Mouse (Mus musculus) liver, embryonic 16.5 days (tissue): ENCODE measurements around the gene AC124108.1. TPM values are rescaled to one million over a fixed set of nuclear protein-coding genes. Genes with fewer than 3 reads are reported as not detected.
A peak's percentile ranks its signal among the peaks of the same experiment; 100 is the strongest.

Experiments
- ATAC-seq: fragments of 200-750 bp; cut with Nextera tagmentation; 2 replicates; pipeline ENCODE4 v1.8.0; 2017; ENCODE audit warnings: low read depth, mild to moderate bottlenecking, moderate number of reproducible peaks, moderate library complexity
- H3K27ac ChIP-seq: fragments of 300-500 bp; sonication (generic); 2 replicates; pipeline ENCODE4 v1.5.1; 2014; ENCODE audit warnings: mild to moderate bottlenecking, low read length
- H3K27me3 ChIP-seq: fragments of 300-500 bp; sonication (generic); 2 replicates; pipeline ENCODE4 v1.6.1; 2014; ENCODE audit warnings: low read depth, low read length, mixed read lengths; ENCODE audit not compliant: control insufficient read depth, insufficient read depth
- H3K36me3 ChIP-seq: fragments of 300-500 bp; sonication (generic); 2 replicates; pipeline ENCODE4 v1.6.1; 2014; ENCODE audit warnings: mild to moderate bottlenecking; ENCODE audit not compliant: control insufficient read depth, insufficient read depth
- H3K4me1 ChIP-seq: fragments of 300-500 bp; sonication (generic); 2 replicates; pipeline ENCODE4 v1.6.1; 2014; ENCODE audit warnings: low read depth, low read length, mixed read lengths; ENCODE audit not compliant: control insufficient read depth
- H3K4me2 ChIP-seq: fragments of 300-500 bp; sonication (generic); 2 replicates; pipeline ENCODE4 v1.6.1; 2014; ENCODE audit warnings: low read depth, low read length, mixed read lengths
- H3K4me3 ChIP-seq: fragments of 300-500 bp; sonication (generic); 2 replicates; pipeline ENCODE4 v1.5.1; 2014; ENCODE audit warnings: low read depth, mild to moderate bottlenecking, low read length
- H3K9ac ChIP-seq: fragments of 300-500 bp; sonication (generic); 2 replicates; pipeline ENCODE4 v1.6.1; 2014; ENCODE audit warnings: low read depth, low read length
- H3K9me3 ChIP-seq: fragments of 300-500 bp; sonication (generic); replicated peaks from 2 replicates; pipeline ENCODE4 v1.6.1; 2016; ENCODE audit warnings: low read length; ENCODE audit not compliant: control insufficient read depth
- WGBS: fragments of 180-500 bp; shearing (Covaris S2); extraction: QIAGEN DNeasy Blood & Tissue Kit; methylation state at CpG from one replicate; pipeline ENCODE4 v1.1.7; 2014; ENCODE audit not compliant: insufficient replicate concordance; 5-methylcytosine and 5-hydroxymethylcytosine counted together
- polyA plus RNA-seq: library from polyadenylated mRNA; unstranded; fragments of >200 nt; fragmentation: Nextera tagmentation; extraction: Ambion mirVana; gene quantifications from 2 replicates; pipeline ENCODE4 v1.2.1, GENCODE M21; 2015

Gene AC124108.1
- not detected in 2 replicates for polyA plus RNA-seq

DNA sequence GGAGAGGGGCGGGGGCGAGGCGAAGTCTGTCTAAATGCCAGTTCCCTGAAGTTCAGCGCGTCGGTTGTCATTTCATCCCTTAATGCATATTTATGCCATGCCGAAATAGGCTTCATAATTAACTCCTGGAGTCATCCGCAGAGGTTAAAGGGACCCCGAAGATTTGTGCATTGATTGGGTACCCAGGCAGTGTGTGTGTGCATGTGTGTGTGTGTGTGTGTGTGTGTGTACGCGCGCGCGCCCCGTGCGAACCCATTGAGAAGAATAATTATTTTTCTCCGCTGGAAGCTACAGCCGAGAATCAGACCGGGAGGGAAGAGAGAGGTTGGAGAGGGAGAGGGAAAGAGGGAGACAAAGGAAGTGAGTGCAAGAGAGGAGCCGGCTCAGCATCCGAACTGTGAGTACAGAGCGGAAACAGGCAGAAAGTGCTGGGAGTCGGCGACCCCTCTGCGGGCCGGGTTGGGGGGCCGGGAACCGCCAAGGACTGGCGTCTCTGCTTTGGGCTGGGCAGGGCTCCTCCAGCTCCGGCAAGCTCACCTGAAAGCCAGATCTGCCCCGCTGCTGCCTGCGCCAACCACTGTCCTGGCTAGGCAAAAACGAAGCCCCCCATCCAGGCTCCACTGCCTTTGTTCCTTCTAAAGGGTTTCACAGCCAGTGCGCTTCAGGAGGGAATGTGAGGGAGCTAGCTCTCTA lies at the start of gene AC124108.1, which contains the start of gene Lemd1:
Gene AC124108.1, plus strand, starts transcription at position 365 of the 693 bp plus-strand sequence.
Gene Lemd1, plus strand, starts transcription at position 339 of the 693 bp plus-strand sequence.
- no peak within 1 kb of the TSS for H3K9ac ChIP-seq

DNA sequence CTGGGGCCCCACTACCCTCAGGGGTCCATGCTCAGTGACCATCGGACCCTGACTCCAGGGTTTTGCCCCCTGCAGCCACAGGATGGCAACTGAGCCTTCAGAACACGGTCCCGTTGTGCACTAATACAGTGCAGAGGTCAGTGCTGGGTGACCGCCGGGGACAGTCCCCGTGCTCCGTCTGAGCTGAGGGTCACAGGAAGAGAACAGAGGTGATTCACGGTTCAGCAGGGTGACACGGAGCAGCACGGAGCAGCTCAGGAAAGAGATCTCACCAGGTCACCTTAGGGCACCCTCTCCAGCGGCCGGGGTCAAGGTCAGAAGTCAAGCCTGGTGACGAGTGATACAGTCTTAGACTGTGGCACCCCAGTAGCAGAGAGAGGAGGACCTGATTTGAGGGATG lies 49.5 kb upstream of the AC124108.1 start:
- no peaks in the 10 kb centered on the region for H3K36me3 ChIP-seq
- H3K9me3 ChIP-seq = no peaks in the 10 kb centered on the region
- no peak overlapping the region for H3K4me3 ChIP-seq
- H3K27me3 ChIP-seq = peaks cover 21% of the 10 kb centered on the region
- WGBS = 58% methylated on average over 13 of the region's 13 CpGs
- no peak overlapping the region for H3K4me2 ChIP-seq
- peaks cover 4% of the 10 kb centered on the region; the same call in 1 of the 2 replicates for H3K4me1 ChIP-seq
- H3K27ac ChIP-seq = no peak overlapping the region
- H3K9ac ChIP-seq = no peak overlapping the region
- peak; percentile 78 for ATAC-seq

More for the DNA sequence above, at the start of gene AC124108.1, which contains the start of gene Lemd1:
- H3K27ac ChIP-seq = no peak within 1 kb of the TSS
- WGBS = 3% methylated on average over 34 of the region's 34 CpGs
- H3K4me2 ChIP-seq = peak within 1 kb of the TSS; percentile 63
- no peak for ATAC-seq
- no peaks in the 10 kb centered on the region for H3K9me3 ChIP-seq
- peak within 1 kb of the TSS; percentile 50 for H3K4me3 ChIP-seq
- peaks cover 4% of the 10 kb centered on the region for H3K4me1 ChIP-seq
- no peaks in the 10 kb centered on the region for H3K36me3 ChIP-seq
- peaks cover 81% of the 10 kb centered on the region for H3K27me3 ChIP-seq

DNA sequence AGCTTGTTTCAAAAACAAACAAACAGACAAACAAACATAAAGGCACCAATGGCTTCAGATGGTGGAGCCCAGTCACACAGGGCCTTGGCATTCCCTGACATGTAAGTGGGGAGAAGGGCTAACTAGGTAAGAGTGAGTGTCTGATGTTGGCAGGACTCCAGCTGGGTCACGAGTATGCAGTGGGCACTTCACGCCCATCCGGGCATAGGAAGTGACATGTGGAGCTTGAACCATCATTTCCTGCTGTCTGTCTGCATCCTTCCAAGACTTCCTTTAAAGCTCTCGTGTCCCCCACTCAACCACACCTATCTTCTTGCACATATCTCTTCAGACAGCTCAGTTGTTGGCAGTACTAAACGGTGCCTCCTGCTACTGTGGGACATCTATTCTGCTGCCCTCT lies 48.2 kb upstream of the AC124108.1 start:
- no peak overlapping the region for H3K9ac ChIP-seq
- H3K27me3 ChIP-seq = peaks cover 21% of the 10 kb centered on the region
- H3K36me3 ChIP-seq = no peaks in the 10 kb centered on the region
- no peaks in the 10 kb centered on the region for H3K9me3 ChIP-seq
- no peak overlapping the region for H3K27ac ChIP-seq
- H3K4me3 ChIP-seq = no peak overlapping the region
- WGBS = 16% methylated on average over 5 of the region's 5 CpGs
- no peak overlapping the region for H3K4me2 ChIP-seq
- no peak for ATAC-seq
- H3K4me1 ChIP-seq = peaks cover 4% of the 10 kb centered on the region; the same call in 1 of the 2 replicates

DNA sequence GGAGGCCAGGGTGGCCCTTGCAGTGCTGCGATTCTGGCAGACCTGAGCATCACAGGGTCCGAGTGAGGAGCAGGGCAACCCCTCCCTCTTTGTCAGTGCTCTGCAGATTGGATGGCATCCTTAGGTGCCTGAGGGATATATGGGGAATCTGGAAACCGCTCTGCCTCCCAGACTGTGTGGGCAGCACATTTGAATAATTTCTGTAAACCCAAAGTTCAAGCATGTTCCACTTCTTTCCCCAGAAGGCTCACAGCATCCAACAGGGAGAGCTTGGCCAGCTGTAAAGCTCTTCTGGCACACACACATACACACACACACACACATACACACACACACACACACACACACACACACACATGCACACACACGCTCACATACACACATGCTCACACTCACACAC lies 47.5 kb upstream of the AC124108.1 start:
- Histone ChIP-seq H3K36me3 (no peaks in the 10 kb centered on the region), H3K4me3 (no peak overlapping the region), H3K4me2 (no peak overlapping the region), H3K9ac (no peak overlapping the region), H3K27me3 (peaks cover 15% of the 10 kb centered on the region), H3K4me1 (peaks cover 3% of the 10 kb centered on the region; the same call in 1 of the 2 replicates), H3K27ac (no peak overlapping the region), H3K9me3 (no peaks in the 10 kb centered on the region)
- WGBS = 67% methylated on average over 4 of the region's 4 CpGs
- ATAC-seq = no peak

GRCm38 (mm10) chr1:132144223-132144622 lies 47.0 kb upstream of the AC124108.1 start:
- Histone ChIP-seq H3K36me3 (no peaks in the 10 kb centered on the region), H3K27ac (no peak overlapping the region), H3K4me1 (no peaks in the 10 kb centered on the region), H3K4me3 (no peak overlapping the region), H3K27me3 (peaks cover 10% of the 10 kb centered on the region), H3K9ac (no peak overlapping the region), H3K4me2 (no peak overlapping the region), H3K9me3 (no peaks in the 10 kb centered on the region)
- 60% methylated on average over 2 of the region's 2 CpGs for WGBS
- no peak for ATAC-seq

DNA sequence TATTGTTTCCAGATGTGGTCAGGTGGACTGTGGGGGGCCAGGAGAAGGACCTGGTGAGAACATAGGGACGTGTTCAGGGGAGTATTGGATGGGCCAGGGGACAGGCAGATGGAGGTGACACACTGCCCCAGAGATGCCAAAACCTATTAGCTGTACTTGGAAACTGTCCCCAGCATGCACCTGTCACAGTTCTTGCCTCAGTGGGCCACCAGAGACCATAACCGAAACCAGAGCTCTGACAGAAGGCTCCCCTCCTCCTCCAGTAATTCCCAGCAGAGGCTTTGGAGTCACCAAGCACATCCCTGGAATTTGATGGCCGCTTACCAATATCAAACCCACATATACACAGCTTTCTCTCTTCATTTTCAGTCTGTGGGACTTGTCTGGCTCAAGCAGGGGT lies 46.4 kb upstream of the AC124108.1 start:
- H3K27ac ChIP-seq = no peak overlapping the region
- 60% methylated on average over 3 of the region's 3 CpGs for WGBS
- no peaks in the 10 kb centered on the region for H3K36me3 ChIP-seq
- H3K27me3 ChIP-seq = peaks cover 4% of the 10 kb centered on the region
- H3K4me3 ChIP-seq = no peak overlapping the region
- no peaks in the 10 kb centered on the region for H3K4me1 ChIP-seq
- H3K4me2 ChIP-seq = no peak overlapping the region
- H3K9ac ChIP-seq = no peak overlapping the region
- no peaks in the 10 kb centered on the region for H3K9me3 ChIP-seq
- ATAC-seq = no peak

DNA sequence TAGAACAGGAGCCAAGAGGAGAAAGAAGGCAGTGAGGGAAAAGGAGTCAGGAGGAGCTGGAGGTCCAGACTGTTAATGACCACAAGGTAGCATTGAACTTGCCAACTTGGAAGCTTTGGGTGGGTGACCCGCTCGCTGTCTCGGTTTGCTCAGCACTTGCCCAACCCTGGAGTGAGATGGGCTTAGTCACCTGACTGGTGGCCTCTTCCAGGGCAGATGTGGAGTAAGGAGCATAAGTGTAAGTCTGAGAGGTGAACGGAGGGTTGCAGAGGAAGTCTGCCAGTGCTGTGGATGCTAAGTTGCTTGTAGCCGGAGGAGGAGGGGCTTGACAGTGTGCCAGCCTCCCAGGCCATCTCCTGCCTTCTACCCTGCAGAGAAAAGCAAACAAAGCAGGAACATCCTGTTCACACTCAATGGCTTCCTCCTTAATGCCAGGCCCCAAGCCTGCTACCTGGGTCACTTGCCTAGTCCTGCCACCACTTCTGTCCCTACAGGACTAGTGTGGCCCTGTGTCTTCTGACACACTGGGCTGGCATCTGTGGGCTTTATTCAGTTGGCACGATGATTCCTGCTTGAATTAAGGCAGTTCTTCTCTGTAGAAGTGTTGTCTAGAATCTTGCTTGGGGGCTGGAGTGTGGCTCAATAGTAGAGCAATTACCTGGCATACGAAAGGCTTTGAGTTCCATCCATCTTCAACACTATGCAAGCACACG lies 45.1 kb upstream of the AC124108.1 start:
- WGBS = 73% methylated on average over 8 of the region's 8 CpGs
- H3K27me3 ChIP-seq = no peaks in the 10 kb centered on the region

GRCm38 (mm10) chr1:132149410-132149809 lies 41.8 kb upstream of the AC124108.1 start:
- 15% methylated on average over 2 of the region's 2 CpGs for WGBS

More for the DNA sequence above, 45.1 kb upstream of the AC124108.1 start:
- ATAC-seq = no peak
- no peaks in the 10 kb centered on the region for H3K9me3 ChIP-seq
- H3K4me2 ChIP-seq = no peak overlapping the region
- no peak overlapping the region for H3K4me3 ChIP-seq
- H3K9ac ChIP-seq = no peak overlapping the region
- no peaks in the 10 kb centered on the region for H3K4me1 ChIP-seq
- no peaks in the 10 kb centered on the region for H3K36me3 ChIP-seq
- H3K27ac ChIP-seq = no peak overlapping the region

GRCm38 (mm10) chr1:132150171-132150570 lies 41.1 kb upstream of the AC124108.1 start:
- Histone ChIP-seq H3K4me1 (no peaks in the 10 kb centered on the region), H3K36me3 (no peaks in the 10 kb centered on the region), H3K4me3 (no peak overlapping the region), H3K4me2 (no peak overlapping the region), H3K27me3 (no peaks in the 10 kb centered on the region), H3K9me3 (no peaks in the 10 kb centered on the region), H3K27ac (no peak overlapping the region), H3K9ac (no peak overlapping the region)
- WGBS = 28% methylated on average over 1 of the region's 1 CpGs
- no peak; the same call in 1 of the 2 replicates for ATAC-seq

More at GRCm38 (mm10) chr1:132149410-132149809, 41.8 kb upstream of the AC124108.1 start:
- Histone ChIP-seq H3K4me3 (no peak overlapping the region), H3K4me1 (no peaks in the 10 kb centered on the region), H3K27me3 (no peaks in the 10 kb centered on the region), H3K9ac (no peak overlapping the region), H3K9me3 (no peaks in the 10 kb centered on the region), H3K36me3 (no peaks in the 10 kb centered on the region), H3K27ac (no peak overlapping the region), H3K4me2 (no peak overlapping the region)
- no peak for ATAC-seq
